Mouse (Mus musculus) MEL (cell line): ENCODE results near the gene Nsd2.

ENCODE experiments used
- CTCF ChIP-seq, 3 experiments: IDR thresholded peaks in 2 of 3; conservative IDR thresholded peaks in 1 of 3; 2 replicates each; pipeline ENCODE4 v1.5.1; 2011 to 2012; ENCODE audit warnings: low read length in 3 of 3, low read depth in 2 of 3, mild to moderate bottlenecking in 2 of 3, improper control_type of control experiment in 1 of 3, inconsistent platforms in 1 of 3, mixed read lengths in 1 of 3, moderate library complexity in 1 of 3; ENCODE audit not compliant: control insufficient read depth in 1 of 3, insufficient read depth in 1 of 3, poor library complexity in 1 of 3, severe bottlenecking in 1 of 3
- EP300 ChIP-seq, 2 experiments: IDR thresholded peaks; 2 replicates each; pipeline ENCODE4 v1.6.1; 2011; ENCODE audit warnings: improper control_type of control experiment in 2 of 2, low read length in 2 of 2, low read depth in 1 of 2, mild to moderate bottlenecking in 1 of 2
- POLR2A ChIP-seq, 2 experiments: IDR thresholded peaks; 2 replicates each; pipeline ENCODE4 v1.6.1; 2011 to 2012; ENCODE audit warnings: low read length in 2 of 2, mild to moderate bottlenecking in 2 of 2, control low read depth in 1 of 2, improper control_type of control experiment in 1 of 2, low read depth in 1 of 2, moderate library complexity in 1 of 2; ENCODE audit not compliant: control insufficient read depth in 1 of 2, insufficient read depth in 1 of 2, poor library complexity in 1 of 2

DNA sequence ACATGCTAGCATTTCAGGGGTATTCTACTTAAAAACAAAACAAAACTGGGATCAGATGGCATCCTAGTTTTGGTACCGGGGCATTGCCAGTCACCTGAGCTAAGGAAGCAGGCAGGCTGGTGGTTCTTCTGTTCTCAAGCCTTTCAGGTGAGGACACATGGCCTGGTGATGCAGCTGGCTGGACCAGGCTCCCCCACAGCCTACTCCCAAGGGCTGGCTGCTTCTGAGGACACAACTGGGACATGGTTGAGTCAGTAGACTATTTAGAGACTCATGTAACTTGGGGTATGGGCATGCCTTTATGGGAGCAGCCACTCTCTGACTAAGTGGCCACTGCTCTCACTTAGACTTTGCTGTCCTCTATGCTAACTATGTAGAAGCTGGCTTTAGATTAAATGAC lies 54.9 kb downstream of the Nsd2 start:
- TF ChIP-seq POLR2A (IDR thresholded peaks at IDR 0.05; ENCODE audit: control insufficient read depth in 1 of 2, insufficient read depth in 1 of 2, low read depth in 1 of 2, low read length in 2 of 2, poor library complexity in 1 of 2) (no peak), EP300 (IDR thresholded peaks at IDR 0.05; ENCODE audit: low read depth in 1 of 2, low read length in 2 of 2) (no peak), CTCF (IDR thresholded peaks at IDR 0.05 in 2 of 3, conservative IDR thresholded peaks at IDR 0.05 in 1 of 3; ENCODE audit: control insufficient read depth in 1 of 3, insufficient read depth in 1 of 3, low read depth in 2 of 3, low read length in 3 of 3, poor library complexity in 1 of 3, severe bottlenecking in 1 of 3) (no peak)
